Mouse (Mus musculus) cortical plate, adult 2 months (tissue): ENCODE measurements around the gene Fank1.

ENCODE experiments used
- CTCF ChIP-seq: fragments of 200-500 bp; IDR thresholded peaks from 2 replicates; pipeline ENCODE4 v1.5.1; 2011; ENCODE audit warnings: mild to moderate bottlenecking, control low read depth, low read length; ENCODE audit not compliant: insufficient read depth; ENCODE audit errors: extremely low read depth
- POLR2A ChIP-seq: fragments of 200-500 bp; IDR thresholded peaks from 2 replicates; pipeline ENCODE4 v1.6.1; 2011; ENCODE audit warnings: mild to moderate bottlenecking, low read length, control low read depth; ENCODE audit not compliant: insufficient read depth; ENCODE audit errors: extremely low read depth

DNA sequence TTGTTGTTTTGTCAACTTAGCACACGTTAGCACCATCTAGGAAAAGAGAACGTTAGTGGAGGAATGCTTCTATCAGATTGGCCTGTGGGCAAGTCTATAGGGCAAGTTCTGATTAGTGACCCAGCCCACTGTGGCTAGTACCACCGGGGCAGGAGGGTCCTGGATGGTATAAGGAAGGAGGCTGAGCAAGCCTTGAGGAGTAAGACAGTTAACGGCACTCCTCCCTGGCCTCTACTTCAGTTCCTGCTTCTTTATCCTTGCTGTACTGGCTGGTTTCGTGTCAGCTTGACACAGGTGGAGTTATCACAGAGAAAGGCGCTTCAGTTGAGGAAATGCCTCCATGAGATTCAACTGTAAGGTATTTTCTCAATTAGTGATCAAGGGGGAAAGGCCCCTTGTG is 10.9 kb downstream of the Fank1 start:
- no peak for TF ChIP-seq CTCF
- TF ChIP-seq POLR2A, result no peak
